Mouse (Mus musculus) limb, embryonic 13.5 days (tissue): ENCODE measurements at regions not wholly inside any gene's neighbourhood (a gene's known extent, or its start where the extent isn't known, plus 50 kb on each side); places are given as distances from the start of the nearest gene placed in this dataset.
A peak's percentile ranks its signal among the peaks of the same experiment; 100 is the strongest.

Experiments used
- ATAC-seq: fragments of 200-750 bp; cut with Nextera tagmentation; 2 replicates; pipeline ENCODE4 v1.8.0; 2017; ENCODE audit warnings: low read depth, moderate number of reproducible peaks, moderate TSS enrichment; ENCODE audit not compliant: low FRiP score
- H3K27ac ChIP-seq: fragments of 300-500 bp; sonication (generic); 2 replicates; pipeline ENCODE4 v1.5.1; 2015; ENCODE audit warnings: inconsistent platforms, mild to moderate bottlenecking, moderate library complexity
- H3K27me3 ChIP-seq: fragments of 300-500 bp; sonication (generic); 2 replicates; pipeline ENCODE4 v1.6.1; 2015; ENCODE audit warnings: mild to moderate bottlenecking, inconsistent platforms
- H3K36me3 ChIP-seq: fragments of 300-500 bp; sonication (generic); 2 replicates; pipeline ENCODE4 v1.6.1; 2015; ENCODE audit warnings: inconsistent platforms, mild to moderate bottlenecking, moderate library complexity
- H3K4me1 ChIP-seq: fragments of 300-500 bp; sonication (generic); 2 replicates; pipeline ENCODE4 v1.6.1; 2015; ENCODE audit warnings: inconsistent platforms
- H3K4me2 ChIP-seq: fragments of 300-500 bp; sonication (generic); replicated peaks from 2 replicates; pipeline ENCODE4 v1.6.1; 2015; ENCODE audit warnings: inconsistent platforms, mild to moderate bottlenecking, moderate library complexity
- H3K4me3 ChIP-seq: fragments of 300-500 bp; sonication (generic); 2 replicates; pipeline ENCODE4 v1.5.1; 2015; ENCODE audit warnings: moderate library complexity, mild to moderate bottlenecking, inconsistent platforms
- H3K9ac ChIP-seq: fragments of 300-500 bp; sonication (generic); 2 replicates; pipeline ENCODE4 v1.6.1; 2015; ENCODE audit warnings: mild to moderate bottlenecking, inconsistent platforms
- H3K9me3 ChIP-seq: fragments of 300-500 bp; sonication (generic); 2 replicates; pipeline ENCODE4 v1.6.1; 2016; ENCODE audit warnings: inconsistent platforms
- WGBS: fragments of 180-500 bp; shearing (Covaris S2); methylation state at CpG from one replicate; pipeline ENCODE4 v1.1.7; 2015; 5-methylcytosine and 5-hydroxymethylcytosine counted together

DNA sequence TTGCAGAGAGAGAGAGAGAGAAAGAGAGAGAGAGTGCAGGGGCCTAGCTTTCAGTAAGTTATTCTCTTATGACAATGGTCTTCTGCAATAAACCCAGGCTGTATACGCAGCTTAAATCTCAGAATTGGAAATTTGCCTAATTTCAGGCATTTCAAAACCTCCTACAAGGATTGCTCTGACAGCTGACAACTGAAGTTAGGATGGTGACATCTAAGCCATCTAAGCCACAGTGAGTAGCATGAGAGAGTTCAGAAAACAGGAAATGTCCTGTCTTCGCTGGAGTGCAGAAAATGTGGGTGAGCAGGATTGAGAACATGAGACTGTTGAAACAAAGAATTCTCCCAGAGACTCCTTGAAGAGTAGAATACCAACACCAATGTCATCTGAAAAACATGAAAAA lies 56.8 kb downstream of the Fam110c start:
- no peak for ATAC-seq
- H3K4me3 ChIP-seq, result no peak overlapping the region
- no peak overlapping the region for H3K27ac ChIP-seq
- no peaks in the 10 kb centered on the region for H3K9me3 ChIP-seq
- no peak overlapping the region for H3K9ac ChIP-seq
- H3K36me3 ChIP-seq, result no peaks in the 10 kb centered on the region
- WGBS, result 69% methylated on average over 2 of the region's 2 CpGs
- H3K27me3 ChIP-seq, result no peaks in the 10 kb centered on the region
- no peak overlapping the region for H3K4me2 ChIP-seq
- 0 out of 2 replicates have a peak, but pooled peaks cover 5% of the 10 kb centered on the region for H3K4me1 ChIP-seq

DNA sequence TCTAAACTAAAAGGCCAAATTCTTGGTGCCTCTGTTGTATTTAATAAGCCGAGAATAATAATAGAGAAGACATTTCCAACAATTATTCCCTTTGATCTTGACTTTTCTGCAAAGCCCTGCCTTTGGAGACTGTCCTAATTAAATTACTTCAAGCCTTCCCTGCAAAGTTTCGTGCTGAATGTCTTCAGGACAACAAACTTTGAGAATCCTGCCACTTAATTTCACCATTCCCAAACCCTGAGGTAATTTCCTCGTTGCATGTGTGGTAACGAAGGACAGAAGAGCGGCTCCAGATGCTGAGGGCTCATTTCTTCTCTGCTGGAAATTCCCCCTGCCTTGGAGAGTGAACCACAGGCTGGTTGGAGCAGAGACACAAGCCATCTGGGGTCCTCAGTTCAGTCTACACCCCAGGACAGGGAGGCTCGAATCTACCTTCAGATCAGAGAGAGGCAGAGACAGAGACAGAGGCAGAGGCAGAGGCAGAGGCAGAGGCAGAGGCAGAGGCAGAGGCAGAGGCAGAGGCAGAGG lies 60.9 kb downstream of the Fam110c start:
- H3K4me1 ChIP-seq, result 0 out of 2 replicates have a peak, but pooled peaks cover 5% of the 10 kb centered on the region
- ATAC-seq, result no peak
- H3K27me3 ChIP-seq, result no peaks in the 10 kb centered on the region
- no peak overlapping the region for H3K27ac ChIP-seq
- no peaks in the 10 kb centered on the region for H3K36me3 ChIP-seq
- H3K4me2 ChIP-seq, result no peak overlapping the region
- no peaks in the 10 kb centered on the region for H3K9me3 ChIP-seq
- H3K4me3 ChIP-seq, result no peak overlapping the region
- 33% methylated on average over 6 of the region's 6 CpGs for WGBS
- no peak overlapping the region for H3K9ac ChIP-seq

- Histone ChIP-seq H3K4me1 (0 out of 2 replicates have a peak, but pooled peaks cover 5% of the 10 kb centered on the region), H3K27me3 (no peaks in the 10 kb centered on the region), H3K27ac (no peak overlapping the region), H3K36me3 (no peaks in the 10 kb centered on the region), H3K9ac (no peak overlapping the region), H3K9me3 (no peaks in the 10 kb centered on the region), H3K4me3 (no peak overlapping the region), H3K4me2 (no peak overlapping the region)
- no peak for ATAC-seq
- WGBS, result 61% methylated on average over 10 of the region's 10 CpGs
Observed at GRCm38 (mm10) chr12:31136364-31136763, 62.7 kb downstream of the Fam110c start.

DNA sequence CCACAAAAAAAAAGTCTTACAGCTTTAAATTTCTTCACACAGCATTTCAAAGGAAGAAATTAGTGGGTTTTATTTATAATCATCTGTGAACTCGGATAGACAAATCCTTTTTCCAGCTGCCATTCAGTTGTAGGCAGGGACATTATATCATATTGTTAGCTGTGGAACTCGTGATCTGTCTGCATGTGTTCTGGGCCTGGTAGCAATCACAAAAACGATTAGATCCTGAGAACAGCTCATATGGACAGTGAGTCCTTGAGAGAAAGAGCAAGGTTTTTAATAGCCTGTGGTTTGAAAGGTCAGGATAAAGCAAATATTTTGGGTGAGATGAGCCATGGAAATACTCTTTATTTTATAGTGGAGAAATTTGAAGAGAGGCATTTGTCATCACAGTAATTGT lies 63.2 kb downstream of the Fam110c start:
- Histone ChIP-seq H3K9me3 (no peaks in the 10 kb centered on the region), H3K27me3 (no peaks in the 10 kb centered on the region), H3K4me1 (0 out of 2 replicates have a peak, but pooled peaks cover 5% of the 10 kb centered on the region), H3K9ac (no peak overlapping the region), H3K36me3 (no peaks in the 10 kb centered on the region), H3K4me2 (no peak overlapping the region), H3K27ac (no peak overlapping the region), H3K4me3 (no peak overlapping the region)
- ATAC-seq, result no peak
- 20% methylated on average over 3 of the region's 3 CpGs for WGBS

DNA sequence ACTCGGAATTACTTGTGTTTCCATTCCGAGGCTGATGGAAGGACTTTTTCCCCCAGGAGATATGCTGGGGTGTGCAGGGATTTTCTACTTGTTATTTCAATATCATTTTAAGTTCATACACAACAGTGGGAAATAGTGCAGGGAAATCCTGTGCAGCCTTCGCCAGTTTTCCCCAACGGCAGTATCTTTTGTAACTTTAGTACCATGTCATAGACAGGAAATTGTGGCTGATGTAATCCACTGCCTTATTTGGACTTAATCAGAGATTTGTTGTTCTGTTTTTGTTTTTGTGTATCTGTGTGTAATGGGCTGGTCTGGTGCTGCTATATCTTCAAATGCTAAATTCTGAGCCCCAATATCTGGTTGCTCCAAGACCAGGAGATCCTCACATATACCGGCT lies 63.8 kb downstream of the Fam110c start:
- Histone ChIP-seq H3K36me3 (no peaks in the 10 kb centered on the region), H3K9me3 (no peaks in the 10 kb centered on the region), H3K4me1 (0 out of 2 replicates have a peak, but pooled peaks cover 5% of the 10 kb centered on the region), H3K27ac (no peak overlapping the region), H3K27me3 (no peaks in the 10 kb centered on the region), H3K4me3 (no peak overlapping the region), H3K4me2 (no peak overlapping the region), H3K9ac (no peak overlapping the region)
- WGBS, result 46% methylated on average over 5 of the region's 5 CpGs
- peak; percentile 24; the same call in 1 of the 2 replicates for ATAC-seq

- no peak for ATAC-seq
- Histone ChIP-seq H3K4me1 (no peaks in the 10 kb centered on the region), H3K27me3 (no peaks in the 10 kb centered on the region), H3K36me3 (no peaks in the 10 kb centered on the region), H3K9ac (no peak overlapping the region), H3K27ac (no peak overlapping the region), H3K9me3 (no peaks in the 10 kb centered on the region), H3K4me3 (no peak overlapping the region), H3K4me2 (no peak overlapping the region)
- 59% methylated on average over 4 of the region's 4 CpGs for WGBS
Observed at GRCm38 (mm10) chr12:31139853-31140252, 66.2 kb downstream of the Fam110c start.

DNA sequence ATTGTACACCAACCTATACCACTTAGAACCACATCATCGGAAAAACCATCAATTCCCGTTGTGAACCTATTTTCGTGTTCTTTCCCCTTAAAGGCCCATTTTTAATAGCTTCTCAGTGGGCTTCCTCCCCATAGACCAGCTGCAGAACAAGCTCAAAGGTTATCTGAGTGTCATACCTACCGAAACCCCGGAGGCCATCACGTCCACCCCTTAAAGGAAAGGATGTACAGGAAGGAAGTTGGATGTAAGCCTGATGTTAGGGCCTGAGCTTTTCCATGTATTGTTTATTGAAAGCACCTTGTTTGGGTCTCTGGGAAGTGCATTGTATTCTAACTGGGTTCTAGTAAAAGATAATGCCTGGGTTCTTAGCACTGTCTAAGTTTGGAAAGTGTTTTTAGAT lies 69.6 kb downstream of the Fam110c start:
- H3K9ac ChIP-seq, result no peak overlapping the region
- WGBS, result 77% methylated on average over 6 of the region's 6 CpGs
- H3K27ac ChIP-seq, result no peak overlapping the region
- no peaks in the 10 kb centered on the region for H3K9me3 ChIP-seq
- no peak overlapping the region for H3K4me3 ChIP-seq
- no peaks in the 10 kb centered on the region for H3K27me3 ChIP-seq
- no peaks in the 10 kb centered on the region for H3K36me3 ChIP-seq
- no peaks in the 10 kb centered on the region for H3K4me1 ChIP-seq
- no peak for ATAC-seq
- H3K4me2 ChIP-seq, result no peak overlapping the region

DNA sequence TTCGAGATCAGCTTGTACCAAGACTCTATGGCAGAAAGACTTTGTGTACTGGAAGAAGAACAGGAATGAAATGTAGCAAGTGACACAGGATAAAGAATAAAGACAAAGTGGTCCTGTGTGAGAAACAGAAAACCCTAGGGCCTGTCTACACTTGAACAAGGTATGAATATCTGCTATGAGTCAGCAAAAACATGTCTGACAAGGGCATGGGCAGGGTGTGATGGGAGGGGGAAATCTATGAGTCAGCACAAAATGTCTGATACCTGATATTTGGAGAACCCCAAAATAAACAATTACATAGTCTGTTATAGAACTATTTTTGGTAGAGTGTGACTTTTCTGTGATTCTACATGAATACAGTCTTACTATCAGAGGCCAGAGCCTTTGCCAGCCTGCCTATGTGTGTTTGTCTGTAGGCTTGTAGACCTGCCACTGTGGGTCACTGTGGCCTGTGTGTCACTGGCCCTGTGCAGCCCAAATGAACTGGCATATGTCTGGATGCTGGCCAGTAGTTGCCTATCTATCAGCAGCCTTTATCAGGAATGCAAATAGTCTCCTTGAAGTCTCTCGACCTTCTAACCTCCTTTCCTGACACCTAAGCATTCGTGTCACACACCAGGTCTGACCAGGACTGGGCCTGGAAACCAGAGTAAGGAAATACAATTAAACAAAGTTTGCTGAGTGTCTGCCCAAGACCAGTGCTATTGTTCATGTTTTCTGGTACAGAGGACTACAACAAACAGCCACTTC lies 71.5 kb downstream of the Fam110c start:
- ATAC-seq, result no peak
- WGBS, result 54% methylated on average over 3 of the region's 3 CpGs
- Histone ChIP-seq H3K27ac (no peak overlapping the region), H3K36me3 (no peaks in the 10 kb centered on the region), H3K4me2 (no peak overlapping the region), H3K4me3 (no peak overlapping the region), H3K9ac (no peak overlapping the region), H3K4me1 (no peaks in the 10 kb centered on the region), H3K9me3 (no peaks in the 10 kb centered on the region), H3K27me3 (no peaks in the 10 kb centered on the region)

- Histone ChIP-seq H3K27me3 (no peaks in the 10 kb centered on the region), H3K4me1 (no peaks in the 10 kb centered on the region), H3K4me3 (no peak overlapping the region), H3K27ac (no peak overlapping the region), H3K4me2 (no peak overlapping the region), H3K9ac (no peak overlapping the region), H3K9me3 (no peaks in the 10 kb centered on the region), H3K36me3 (no peaks in the 10 kb centered on the region)
- 57% methylated on average over 11 of the region's 11 CpGs for WGBS
- ATAC-seq, result no peak
Observed at GRCm38 (mm10) chr12:31148417-31149356, 75.0 kb downstream of the Fam110c start.

GRCm38 (mm10) chr12:31153720-31154119 lies 80.1 kb downstream of the Fam110c start:
- Histone ChIP-seq H3K4me2 (no peak overlapping the region), H3K9me3 (no peaks in the 10 kb centered on the region), H3K27ac (no peak overlapping the region), H3K36me3 (no peaks in the 10 kb centered on the region), H3K27me3 (no peaks in the 10 kb centered on the region), H3K9ac (no peak overlapping the region), H3K4me1 (no peaks in the 10 kb centered on the region), H3K4me3 (no peak overlapping the region)
- 80% methylated on average over 2 of the region's 2 CpGs for WGBS
- ATAC-seq, result no peak

- no peak overlapping the region for H3K9ac ChIP-seq
- H3K27ac ChIP-seq, result no peak overlapping the region
- no peaks in the 10 kb centered on the region for H3K36me3 ChIP-seq
- H3K4me2 ChIP-seq, result no peak overlapping the region
- H3K9me3 ChIP-seq, result no peaks in the 10 kb centered on the region
- H3K4me3 ChIP-seq, result no peak overlapping the region
- 68% methylated on average over 5 of the region's 5 CpGs for WGBS
- no peaks in the 10 kb centered on the region for H3K27me3 ChIP-seq
- no peak for ATAC-seq
- H3K4me1 ChIP-seq, result no peaks in the 10 kb centered on the region
Observed at GRCm38 (mm10) chr12:31154608-31155011, 80.9 kb downstream of the Fam110c start.

- no peaks in the 10 kb centered on the region for H3K4me1 ChIP-seq
- H3K4me3 ChIP-seq, result no peak overlapping the region
- 62% methylated on average over 13 of the region's 13 CpGs for WGBS
- no peak for ATAC-seq
- no peaks in the 10 kb centered on the region for H3K9me3 ChIP-seq
- no peaks in the 10 kb centered on the region for H3K36me3 ChIP-seq
- H3K27me3 ChIP-seq, result no peaks in the 10 kb centered on the region
- H3K4me2 ChIP-seq, result no peak overlapping the region
- H3K9ac ChIP-seq, result no peak overlapping the region
- H3K27ac ChIP-seq, result no peak overlapping the region
Observed at GRCm38 (mm10) chr12:31156154-31156720, 82.6 kb downstream of the Fam110c start.
